Mouse (Mus musculus): ENCODE data around the gene Pnpla5.
"Not testable (repeated sequence)": the region's sequence is repeated elsewhere in the genome, so short reads cannot be mapped to it uniquely, and the experiment has no call there.

GRCm38 (mm10) chr15:84157530-84157929, 34.6 kb upstream of the Pnpla5 start:
- not testable (repeated sequence) for TF ChIP-seq CTCF (IDR thresholded peaks at IDR 0.05; ENCODE audit: low read depth); EP300 (optimal IDR thresholded peaks at IDR 0.05)
